Mouse (Mus musculus) midbrain, postnatal 0 days (tissue): ENCODE data around the gene Mdc1. TPM values are rescaled to one million over a fixed set of nuclear protein-coding genes. Genes with fewer than 3 reads are reported as not detected.

Experiments used
- ATAC-seq: fragments of 200-750 bp; cut with Nextera tagmentation; 2 replicates; pipeline ENCODE4 v1.8.0; 2017; ENCODE audit warnings: moderate number of reproducible peaks, mild to moderate bottlenecking, moderate TSS enrichment, moderate library complexity; ENCODE audit not compliant: low FRiP score
- DNase-seq: peaks from one replicate; pipeline ENCODE4 v3.0.0-alpha.2; 2015; ENCODE audit warnings: low spot score
- H3K27ac ChIP-seq: fragments of 300-500 bp; sonication (generic); 2 replicates; pipeline ENCODE4 v1.5.1; 2014; ENCODE audit warnings: low read depth, mild to moderate bottlenecking, low read length, mixed read lengths
- H3K27me3 ChIP-seq: fragments of 300-500 bp; sonication (generic); 2 replicates; pipeline ENCODE4 v1.6.1; 2014; ENCODE audit warnings: low read length, control low read depth, mixed read lengths; ENCODE audit not compliant: insufficient read depth
- H3K36me3 ChIP-seq: fragments of 300-500 bp; sonication (generic); 2 replicates; pipeline ENCODE4 v1.6.1; 2014; ENCODE audit warnings: low read length, control low read depth, mixed read lengths; ENCODE audit not compliant: insufficient read depth
- H3K4me1 ChIP-seq: fragments of 300-500 bp; sonication (generic); 2 replicates; pipeline ENCODE4 v1.6.1; 2014; ENCODE audit warnings: mild to moderate bottlenecking, control low read depth, antibody characterized with exemption, low read length, mixed read lengths; ENCODE audit not compliant: insufficient read depth
- H3K4me2 ChIP-seq: fragments of 300-500 bp; sonication (generic); 2 replicates; pipeline ENCODE4 v1.6.1; 2014; ENCODE audit warnings: low read depth, mild to moderate bottlenecking, low read length, mixed read lengths; ENCODE audit not compliant: poor library complexity, severe bottlenecking
- H3K4me3 ChIP-seq: fragments of 300-500 bp; sonication (generic); 2 replicates; pipeline ENCODE4 v1.5.1; 2014; ENCODE audit warnings: low read depth, mild to moderate bottlenecking, low read length, moderate library complexity
- H3K9ac ChIP-seq: fragments of 300-500 bp; sonication (generic); replicated peaks from 2 replicates; pipeline ENCODE4 v1.6.1; 2014; ENCODE audit warnings: mild to moderate bottlenecking, low read length, moderate library complexity, mixed read lengths; ENCODE audit not compliant: poor library complexity, severe bottlenecking
- H3K9me3 ChIP-seq: fragments of 300-500 bp; sonication (generic); 2 replicates; pipeline ENCODE4 v1.6.1; 2016; ENCODE audit warnings: low read length, control low read depth
- CTCF ChIP-seq: IDR thresholded peaks from 2 replicates; pipeline ENCODE4 v1.5.1; 2016; ENCODE audit warnings: antibody characterized with exemption, mild to moderate bottlenecking
- WGBS: fragments of 180-500 bp; shearing (Covaris S2); extraction: QIAGEN DNeasy Blood & Tissue Kit; methylation state at CpG from one replicate; pipeline ENCODE4 v1.1.7; 2014; 5-methylcytosine and 5-hydroxymethylcytosine counted together
- polyA plus RNA-seq: library from polyadenylated mRNA; unstranded; fragments of >200 nt; fragmentation: Nextera tagmentation; extraction: Ambion mirVana; gene quantifications from 2 replicates; pipeline ENCODE4 v1.2.1, GENCODE M21; 2015
- total RNA-seq: library from RNA; depleted of rRNA; stranded (reverse); fragments of >200 nt; gene quantifications from 2 replicates; pipeline ENCODE4 v1.2.3, GENCODE M21; 2014

Mdc1 gene
- total and polyA plus RNA-seq, 2 experiments from 2014 or later = 3.7 to 22.6 TPM

DNA sequence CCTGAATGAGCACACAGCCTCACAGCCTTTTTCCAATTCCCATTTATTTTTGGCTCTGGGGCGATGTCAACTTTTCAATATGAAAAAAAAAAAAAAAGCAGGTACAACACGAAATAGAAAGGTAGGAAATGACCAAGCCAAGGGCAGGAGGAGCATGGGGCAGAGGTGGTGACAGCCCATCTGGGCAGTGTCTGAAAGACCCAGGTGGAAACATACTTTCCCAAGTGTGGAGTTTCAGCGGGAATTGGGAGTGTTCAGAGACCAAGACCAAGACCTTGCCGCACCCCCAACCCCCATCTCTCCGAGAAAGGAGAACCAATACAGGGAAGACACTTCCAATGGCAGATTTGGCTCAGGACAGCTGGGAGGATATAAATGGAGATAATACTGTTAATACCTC is 7.4 kb upstream of the Mdc1 start:
- no peaks in the 10 kb centered on the region for H3K27me3 ChIP-seq
- TF ChIP-seq CTCF = no peak
- no peak for DNase-seq
- no peak overlapping the region for H3K27ac ChIP-seq
- no peaks in the 10 kb centered on the region; the same call in 1 of the 2 replicates for H3K4me1 ChIP-seq
- no peaks in the 10 kb centered on the region for H3K9me3 ChIP-seq
- no peak overlapping the region for H3K4me3 ChIP-seq
- H3K9ac ChIP-seq = no peak overlapping the region
- WGBS = 61% methylated on average over 5 of the region's 5 CpGs
- H3K4me2 ChIP-seq = no peak overlapping the region
- H3K36me3 ChIP-seq = peaks cover 29% of the 10 kb centered on the region
- no peak for ATAC-seq

DNA sequence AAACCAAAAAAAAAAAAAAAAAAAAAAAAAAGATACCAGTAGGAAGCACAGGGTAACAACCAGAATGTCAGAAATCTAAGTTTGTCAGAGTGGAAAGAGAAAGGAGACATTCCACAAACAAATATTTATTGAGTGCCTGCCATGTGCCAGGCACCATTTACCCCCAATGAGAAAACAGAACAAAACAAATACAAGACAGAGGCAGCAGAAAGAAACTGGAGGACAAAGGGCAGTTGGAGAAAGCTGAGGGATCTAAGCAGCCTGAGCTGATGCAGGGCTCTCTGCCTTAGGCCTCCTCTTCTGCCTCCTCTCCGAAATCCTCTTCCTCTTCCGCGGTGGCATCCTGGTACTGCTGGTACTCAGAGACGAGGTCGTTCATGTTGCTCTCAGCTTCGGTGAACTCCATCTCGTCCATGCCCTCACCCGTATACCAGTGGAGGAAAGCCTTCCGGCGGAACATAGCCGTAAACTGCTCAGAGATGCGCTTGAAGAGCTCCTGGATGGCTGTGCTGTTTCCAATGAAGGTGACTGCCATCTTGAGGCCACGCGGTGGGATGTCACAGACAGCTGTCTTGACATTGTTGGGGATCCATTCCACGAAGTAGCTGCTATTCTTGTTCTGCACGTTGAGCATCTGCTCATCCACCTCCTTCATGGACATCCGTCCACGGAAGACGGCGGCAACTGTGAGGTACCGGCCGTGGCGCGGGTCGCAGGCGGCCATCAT is 6.5 kb upstream of the Mdc1 start:
- DNase-seq (peak; percentile 50), ATAC-seq (no peak)
- Histone ChIP-seq H3K27me3 (no peaks in the 10 kb centered on the region), H3K36me3 (peaks cover 29% of the 10 kb centered on the region), H3K4me1 (no peaks in the 10 kb centered on the region; the same call in 1 of the 2 replicates), H3K9me3 (no peaks in the 10 kb centered on the region), H3K27ac (no peak overlapping the region), H3K4me2 (peak overlapping the region; percentile 75), H3K4me3 (peak overlapping the region; percentile 71), H3K9ac (0 out of 2 replicates have a peak overlapping the region, but pooled peaks have one; percentile 19)
- peak; percentile 39; the same call in 1 of the 2 replicates for TF ChIP-seq CTCF
- 69% methylated on average over 26 of the region's 26 CpGs for WGBS

DNA sequence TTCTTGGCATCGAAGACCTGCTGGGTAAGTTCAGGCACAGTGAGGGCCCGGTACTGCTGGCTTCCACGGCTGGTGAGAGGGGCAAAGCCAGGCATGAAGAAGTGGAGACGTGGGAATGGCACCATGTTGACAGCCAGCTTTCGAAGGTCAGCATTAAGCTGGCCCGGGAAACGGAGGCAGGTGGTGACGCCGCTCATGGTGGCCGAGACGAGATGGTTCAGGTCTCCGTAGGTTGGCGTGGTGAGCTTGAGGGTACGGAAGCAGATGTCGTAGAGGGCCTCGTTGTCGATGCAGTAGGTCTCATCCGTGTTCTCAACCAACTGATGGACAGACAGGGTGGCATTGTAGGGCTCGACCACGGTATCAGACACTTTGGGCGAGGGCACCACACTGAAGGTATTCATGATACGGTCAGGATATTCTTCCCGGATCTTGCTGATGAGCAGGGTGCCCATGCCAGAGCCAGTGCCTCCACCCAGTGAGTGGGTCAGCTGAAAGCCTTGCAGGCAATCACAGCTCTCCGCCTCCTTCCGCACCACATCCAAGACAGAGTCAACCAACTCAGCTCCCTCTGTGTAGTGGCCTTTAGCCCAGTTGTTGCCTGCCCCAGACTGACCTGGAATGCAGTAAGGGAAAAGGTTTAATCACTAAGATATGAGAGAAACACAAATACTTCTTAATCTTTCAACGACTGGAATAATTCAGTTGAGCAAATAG is 5.7 kb upstream of the Mdc1 start:
- H3K4me1 ChIP-seq = no peaks in the 10 kb centered on the region; the same call in 1 of the 2 replicates
- peaks cover 29% of the 10 kb centered on the region for H3K36me3 ChIP-seq
- ATAC-seq (no peak), DNase-seq (no peak)
- whole genome bisulfite sequencing = 72% methylated on average over 26 of the region's 26 CpGs
- H3K27ac ChIP-seq = 0 out of 2 replicates have a peak overlapping the region, but pooled peaks have one; percentile 95
- peak overlapping the region; percentile 19; the same call in 1 of the 2 replicates for H3K9ac ChIP-seq
- H3K4me2 ChIP-seq = peak overlapping the region; percentile 75
- TF ChIP-seq CTCF = no peak
- no peaks in the 10 kb centered on the region for H3K9me3 ChIP-seq
- H3K27me3 ChIP-seq = no peaks in the 10 kb centered on the region
- peak overlapping the region; percentile 71 for H3K4me3 ChIP-seq

DNA sequence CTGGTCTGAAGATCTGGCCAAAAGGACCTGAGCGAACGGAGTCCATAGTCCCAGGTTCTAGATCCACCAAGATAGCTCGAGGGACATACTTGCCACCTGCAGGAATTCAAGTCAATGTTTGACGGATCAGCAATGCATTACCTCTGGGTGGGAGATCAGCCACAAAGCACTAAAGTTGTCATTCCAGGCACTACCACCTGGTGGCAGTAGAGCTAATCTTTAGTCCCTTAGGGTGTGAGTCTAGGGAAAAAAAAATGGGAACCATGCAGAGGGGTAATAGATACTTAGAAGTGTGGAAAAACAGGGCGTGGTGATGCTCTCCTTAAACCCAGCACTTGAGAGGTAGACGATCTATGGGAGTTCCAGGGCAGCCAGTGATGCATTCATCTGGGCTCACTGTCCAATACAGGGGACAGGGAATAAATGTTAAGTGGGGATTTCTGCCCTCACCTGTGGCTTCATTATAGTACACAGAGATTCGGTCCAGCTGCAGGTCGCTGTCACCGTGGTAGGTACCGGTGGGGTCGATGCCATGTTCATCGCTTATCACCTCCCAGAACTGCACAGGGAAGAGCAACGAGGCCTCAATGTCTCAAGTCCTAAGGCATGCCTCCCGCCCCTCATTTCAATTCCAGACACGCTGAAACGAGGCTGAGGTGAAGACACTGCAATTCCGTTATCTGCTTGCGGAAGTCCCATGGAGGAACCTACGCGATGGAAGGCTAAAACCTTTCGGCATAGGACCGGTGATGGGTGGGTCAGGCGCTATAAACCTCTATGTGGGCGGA is 4.9 kb upstream of the Mdc1 start:
- no peaks in the 10 kb centered on the region for H3K27me3 ChIP-seq
- ATAC-seq = peak; percentile 6; the same call in 1 of the 2 replicates
- peak overlapping the region; percentile 95 for H3K27ac ChIP-seq
- peak overlapping the region; percentile 75 for H3K4me2 ChIP-seq
- peak overlapping the region; percentile 97 for H3K9ac ChIP-seq
- no peaks in the 10 kb centered on the region; the same call in 1 of the 2 replicates for H3K4me1 ChIP-seq
- 7% methylated on average over 23 of the region's 24 CpGs for WGBS
- H3K4me3 ChIP-seq = peak overlapping the region; percentile 71
- H3K36me3 ChIP-seq = peaks cover 29% of the 10 kb centered on the region
- peak; percentile 95 for TF ChIP-seq CTCF
- no peaks in the 10 kb centered on the region for H3K9me3 ChIP-seq
- DNase-seq = peak; percentile 97

DNA sequence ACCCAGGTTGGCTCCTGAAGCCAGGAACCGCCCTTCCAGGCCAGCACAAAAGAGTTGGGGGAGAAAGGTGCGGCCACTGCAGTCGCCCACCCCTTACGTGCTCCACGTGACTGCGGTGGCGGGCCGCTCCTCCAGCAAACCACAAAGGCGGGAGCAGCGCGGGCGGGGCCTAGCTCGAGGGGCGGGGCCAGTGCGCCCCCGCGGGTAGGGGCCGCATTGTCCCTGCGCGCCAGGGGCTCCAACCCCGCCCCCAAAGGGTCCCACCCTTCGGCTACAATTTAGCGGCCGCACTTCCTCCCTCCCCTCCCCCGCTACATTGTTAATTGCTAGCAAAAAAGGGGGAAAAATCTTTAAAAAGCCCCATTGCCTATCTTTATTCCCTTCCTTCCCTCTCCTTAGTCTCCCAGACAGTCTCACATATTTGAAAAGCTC is 4.3 kb upstream of the Mdc1 start:
- Histone ChIP-seq H3K9ac (peak overlapping the region; percentile 97), H3K9me3 (no peaks in the 10 kb centered on the region), H3K27me3 (no peaks in the 10 kb centered on the region), H3K4me3 (peak overlapping the region; percentile 71), H3K4me2 (peak overlapping the region; percentile 75), H3K4me1 (no peaks in the 10 kb centered on the region; the same call in 1 of the 2 replicates), H3K36me3 (peaks cover 29% of the 10 kb centered on the region), H3K27ac (peak overlapping the region; percentile 95)
- WGBS = 0% methylated on average over 22 of the region's 25 CpGs
- ATAC-seq (peak; percentile 47), DNase-seq (peak; percentile 92)
- no peak for TF ChIP-seq CTCF
